Mouse (Mus musculus) megakaryocyte, embryonic 14.5 days (primary cell): ENCODE measurements at regions not wholly inside any gene's neighbourhood (a gene's known extent, or its start where the extent isn't known, plus 50 kb on each side); places are given as distances from the start of the nearest gene placed in this dataset.

ENCODE experiments used
- H3K27me3 ChIP-seq: replicated peaks from 2 replicates; pipeline ENCODE3; 2012; ENCODE audit warnings: inconsistent platforms
- H3K36me3 ChIP-seq: replicated peaks from 2 replicates; pipeline ENCODE3; 2012; ENCODE audit warnings: low read length, inconsistent platforms, mixed read lengths
- H3K4me1 ChIP-seq: 2 replicates; pipeline ENCODE4 v1.6.1; 2012; ENCODE audit warnings: inconsistent platforms
- H3K4me3 ChIP-seq: replicated peaks from 2 replicates; pipeline ENCODE3; 2012; ENCODE audit warnings: moderate library complexity, mild to moderate bottlenecking, inconsistent platforms
- H3K9me3 ChIP-seq: 2 replicates; pipeline ENCODE4 v1.6.1; 2012; ENCODE audit warnings: inconsistent platforms
- FLI1 ChIP-seq: IDR thresholded peaks from 2 replicates; pipeline ENCODE4 v1.6.1; 2012; ENCODE audit warnings: low read length, inconsistent platforms, mixed read lengths
- GATA1 ChIP-seq: IDR thresholded peaks from 3 replicates; pipeline ENCODE4 v1.6.1; 2012; ENCODE audit warnings: mixed read lengths, low read length, inconsistent platforms, borderline replicate concordance

- peaks cover 15% of the 10 kb centered on the region for H3K9me3 ChIP-seq
- TF ChIP-seq FLI1 (no peak), GATA1 (no peak)
- H3K4me1 ChIP-seq: no peaks in the 10 kb centered on the region
- H3K27me3 ChIP-seq: no peaks in the 10 kb centered on the region
- H3K36me3 ChIP-seq: no peaks in the 10 kb centered on the region
- H3K4me3 ChIP-seq: no peak overlapping the region
Measured at GRCm38 (mm10) chr8:49262797-49263196, 419.0 kb upstream of the Tenm3 start.

GRCm38 (mm10) chr8:49255954-49256353, 412.2 kb upstream of the Tenm3 start:
- H3K27me3 ChIP-seq: no peaks in the 10 kb centered on the region
- TF ChIP-seq GATA1 (no peak), FLI1 (no peak)
- H3K36me3 ChIP-seq: no peaks in the 10 kb centered on the region
- H3K9me3 ChIP-seq: peaks cover 3% of the 10 kb centered on the region; the same call in 1 of the 2 replicates
- H3K4me3 ChIP-seq: no peak overlapping the region
- H3K4me1 ChIP-seq: no peaks in the 10 kb centered on the region

GRCm38 (mm10) chr8:49254311-49254828, 410.6 kb upstream of the Tenm3 start:
- TF ChIP-seq FLI1 (no peak), GATA1 (no peak)
- Histone ChIP-seq H3K4me3 (no peak overlapping the region), H3K27me3 (no peaks in the 10 kb centered on the region), H3K4me1 (no peaks in the 10 kb centered on the region), H3K36me3 (no peaks in the 10 kb centered on the region), H3K9me3 (peaks cover 3% of the 10 kb centered on the region; the same call in 1 of the 2 replicates)

GRCm38 (mm10) chr8:49243002-49243401, 399.3 kb upstream of the Tenm3 start:
- H3K9me3 ChIP-seq: no peaks in the 10 kb centered on the region
- TF ChIP-seq GATA1 (no peak), FLI1 (no peak)
- H3K27me3 ChIP-seq: no peaks in the 10 kb centered on the region

GRCm38 (mm10) chr8:49236822-49237071, 393.0 kb upstream of the Tenm3 start:
- Histone ChIP-seq H3K9me3 (no peaks in the 10 kb centered on the region), H3K36me3 (no peaks in the 10 kb centered on the region), H3K4me3 (no peak overlapping the region), H3K4me1 (no peaks in the 10 kb centered on the region), H3K27me3 (no peaks in the 10 kb centered on the region)
- TF ChIP-seq GATA1 (no peak), FLI1 (no peak)

More at GRCm38 (mm10) chr8:49243002-49243401, 399.3 kb upstream of the Tenm3 start:
- Histone ChIP-seq H3K36me3 (no peaks in the 10 kb centered on the region), H3K4me3 (no peak overlapping the region), H3K4me1 (no peaks in the 10 kb centered on the region)

GRCm38 (mm10) chr8:49236021-49236821, 392.5 kb upstream of the Tenm3 start:
- H3K36me3 ChIP-seq: no peaks in the 10 kb centered on the region
- TF ChIP-seq GATA1 (no peak), FLI1 (no peak)
- H3K4me1 ChIP-seq: no peaks in the 10 kb centered on the region
- H3K9me3 ChIP-seq: no peaks in the 10 kb centered on the region
- no peak overlapping the region for H3K4me3 ChIP-seq
- H3K27me3 ChIP-seq: no peaks in the 10 kb centered on the region

GRCm38 (mm10) chr8:49223841-49224420, 380.2 kb upstream of the Tenm3 start:
- H3K27me3 ChIP-seq: no peaks in the 10 kb centered on the region
- H3K36me3 ChIP-seq: no peaks in the 10 kb centered on the region

GRCm38 (mm10) chr8:49195333-49195640, 351.5 kb upstream of the Tenm3 start:
- H3K9me3 ChIP-seq: peaks cover 5% of the 10 kb centered on the region
- no peak for TF ChIP-seq GATA1
- TF ChIP-seq FLI1: no peak
- H3K36me3 ChIP-seq: no peaks in the 10 kb centered on the region
- no peaks in the 10 kb centered on the region for H3K27me3 ChIP-seq
- no peak overlapping the region for H3K4me3 ChIP-seq
- no peaks in the 10 kb centered on the region for H3K4me1 ChIP-seq

More at GRCm38 (mm10) chr8:49223841-49224420, 380.2 kb upstream of the Tenm3 start:
- Histone ChIP-seq H3K4me1 (no peaks in the 10 kb centered on the region), H3K4me3 (no peak overlapping the region), H3K9me3 (peaks cover 3% of the 10 kb centered on the region; the same call in 1 of the 2 replicates)
- TF ChIP-seq FLI1 (no peak), GATA1 (no peak)

- no peak for TF ChIP-seq GATA1
- TF ChIP-seq FLI1: no peak
- no peaks in the 10 kb centered on the region for H3K4me1 ChIP-seq
- H3K27me3 ChIP-seq: no peaks in the 10 kb centered on the region
- H3K9me3 ChIP-seq: peaks cover 10% of the 10 kb centered on the region
- H3K4me3 ChIP-seq: no peak overlapping the region
- H3K36me3 ChIP-seq: no peaks in the 10 kb centered on the region
Measured at GRCm38 (mm10) chr8:49194592-49195332, 351.0 kb upstream of the Tenm3 start.

- H3K4me1 ChIP-seq: no peaks in the 10 kb centered on the region
- TF ChIP-seq FLI1 (no peak), GATA1 (no peak)
- H3K9me3 ChIP-seq: peaks cover 5% of the 10 kb centered on the region
- no peaks in the 10 kb centered on the region for H3K36me3 ChIP-seq
- no peaks in the 10 kb centered on the region for H3K27me3 ChIP-seq
- H3K4me3 ChIP-seq: no peak overlapping the region
Measured at GRCm38 (mm10) chr8:49186853-49187252, 343.1 kb upstream of the Tenm3 start.
